Mouse (Mus musculus): ENCODE measurements around the gene Abhd10. TPM values are rescaled to one million over a fixed set of nuclear protein-coding genes. Genes with fewer than 3 reads are reported as not detected.

Abhd10 gene
- total RNA-seq, 2 experiments from 2014 or later, result 16.0 to 18.6 TPM

GRCm38 (mm10) chr16:45737880-45738279 lies 4.9 kb downstream of the Abhd10 start:
- intact Hi-C loops (cut with DNase I), result no loop called here
- DNase-seq (ENCODE audit: low spot score), result no peak

GRCm38 (mm10) chr16:45736724-45737123 lies 6.0 kb downstream of the Abhd10 start:
- intact Hi-C loops (cut with DNase I), result no loop called here
- no peak for DNase-seq (ENCODE audit: low spot score)

GRCm38 (mm10) chr16:45729163-45729562 lies 13.6 kb downstream of the Abhd10 start:
- no peak for DNase-seq (ENCODE audit: low spot score)
- intact Hi-C loops (cut with DNase I), result no loop called here

GRCm38 (mm10) chr16:45724742-45725102 lies 18.0 kb downstream of the Abhd10 start:
- intact Hi-C loops (cut with DNase I), result no loop called here

DNA sequence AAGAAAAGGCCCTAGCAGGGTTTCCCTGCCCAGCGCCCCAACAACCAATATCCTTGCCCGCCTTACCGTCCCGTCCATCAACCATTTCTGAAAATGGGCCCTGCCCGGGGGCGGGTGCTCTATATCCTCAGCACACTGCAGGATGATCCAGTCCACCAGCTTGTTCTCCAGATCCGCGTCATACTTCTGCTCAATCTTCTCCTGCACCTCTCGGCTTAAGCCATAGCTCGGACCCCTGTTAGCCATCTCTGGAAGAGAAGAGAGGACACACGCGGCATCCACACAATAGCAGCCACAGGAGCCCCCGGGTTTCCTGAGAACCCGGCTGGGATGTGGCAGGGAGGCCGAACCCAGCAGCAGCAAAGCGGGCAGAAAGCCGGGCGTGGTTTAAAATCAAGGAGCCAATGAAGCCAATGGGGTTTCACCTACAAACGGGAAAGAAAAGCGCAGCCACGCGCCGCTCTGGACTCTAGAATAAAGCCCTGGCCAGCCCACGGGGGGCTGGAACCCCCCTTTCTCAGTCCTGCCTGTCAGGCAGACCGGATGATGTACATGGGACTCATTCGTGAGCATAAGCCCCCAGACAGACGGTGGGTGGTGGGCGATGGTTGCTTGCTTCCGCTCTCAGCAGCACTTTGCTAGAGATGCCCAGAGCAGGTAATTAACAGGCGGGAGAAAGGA lies 18.6 kb downstream of the Abhd10 start, which contains the start of gene Tagln3:
TSS of gene Tagln3 (minus strand) at position 548 of the 681 bp plus-strand sequence.
- no peak for DNase-seq (ENCODE audit: low spot score)
- intact Hi-C loops (cut with DNase I), result no loop called here

More at GRCm38 (mm10) chr16:45724742-45725102, 18.0 kb downstream of the Abhd10 start:
- DNase-seq (ENCODE audit: low spot score), result no peak

DNA sequence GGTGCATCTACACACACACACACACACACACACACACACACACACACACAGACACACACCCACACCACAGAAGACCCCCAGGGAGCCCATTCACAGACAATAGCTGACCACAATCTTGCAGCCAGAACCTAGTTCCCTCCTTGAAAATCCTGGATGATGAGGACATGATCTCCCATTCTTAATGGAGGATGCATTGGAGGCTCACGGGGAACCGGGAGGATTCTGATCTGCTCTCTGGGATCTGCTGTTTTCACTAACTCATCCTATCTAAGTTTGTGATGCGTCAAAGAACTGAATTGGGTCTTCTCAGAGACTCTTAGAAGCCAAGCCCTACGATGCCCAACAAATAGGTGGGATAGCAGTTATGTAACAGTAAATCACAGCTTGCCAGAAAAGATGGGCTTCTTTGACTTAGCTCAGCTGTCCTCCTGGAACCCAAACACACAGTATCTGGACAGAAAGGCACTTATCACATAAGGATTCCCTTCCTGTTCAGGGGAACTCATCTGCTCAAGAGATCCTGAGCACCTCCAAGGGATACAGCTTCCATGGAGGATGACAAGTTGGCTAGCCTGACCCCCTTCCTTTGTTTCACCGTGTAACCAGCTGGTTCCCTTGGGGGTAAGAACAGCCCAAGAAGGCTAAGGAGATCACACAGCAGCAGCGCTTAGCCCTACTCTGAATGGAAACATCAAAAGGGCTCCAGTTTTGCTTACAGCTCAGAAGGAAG lies 19.4 kb downstream of the Abhd10 start:
- intact Hi-C loops (cut with DNase I), result no loop called here
- DNase-seq (ENCODE audit: low spot score), result no peak

GRCm38 (mm10) chr16:45722460-45722951 lies 20.2 kb downstream of the Abhd10 start:
- intact Hi-C loops (cut with DNase I), result no loop called here
- DNase-seq (ENCODE audit: low spot score), result no peak

DNA sequence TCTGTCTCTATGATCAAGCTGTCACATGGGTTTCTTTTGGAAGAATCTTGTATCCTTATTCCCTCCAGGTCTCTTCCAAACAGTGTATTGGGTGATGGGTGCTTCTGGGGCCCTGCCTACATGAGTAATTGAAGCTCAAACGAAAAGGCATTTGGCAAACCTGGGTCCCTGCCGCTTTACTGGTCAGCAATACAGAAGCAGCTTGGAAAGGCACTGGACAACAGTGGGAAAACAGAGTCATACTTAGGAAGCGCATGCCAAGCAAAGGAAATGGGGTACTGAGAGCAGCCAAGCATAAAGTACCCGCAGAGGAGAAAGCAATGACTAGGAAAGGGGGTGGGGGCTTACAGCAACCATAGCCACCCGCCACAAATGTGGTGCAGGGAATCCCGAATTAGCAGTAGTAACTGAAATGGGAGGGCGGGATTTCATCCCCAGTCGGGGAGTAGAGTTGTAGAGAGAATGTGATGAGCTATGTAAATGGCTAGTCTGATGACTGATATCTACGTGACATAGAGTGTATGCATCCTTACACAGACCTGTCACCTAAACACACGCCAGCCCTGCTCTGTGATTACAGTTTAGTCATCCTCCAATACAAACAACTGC lies 22.6 kb downstream of the Abhd10 start:
- DNase-seq (ENCODE audit: low spot score), result no peak
- intact Hi-C loops (cut with DNase I), result no loop called here

- intact Hi-C loops (cut with DNase I), result no loop called here
- no peak for DNase-seq (ENCODE audit: low spot score)
Measured at GRCm38 (mm10) chr16:45718296-45718695, 24.5 kb downstream of the Abhd10 start.

DNA sequence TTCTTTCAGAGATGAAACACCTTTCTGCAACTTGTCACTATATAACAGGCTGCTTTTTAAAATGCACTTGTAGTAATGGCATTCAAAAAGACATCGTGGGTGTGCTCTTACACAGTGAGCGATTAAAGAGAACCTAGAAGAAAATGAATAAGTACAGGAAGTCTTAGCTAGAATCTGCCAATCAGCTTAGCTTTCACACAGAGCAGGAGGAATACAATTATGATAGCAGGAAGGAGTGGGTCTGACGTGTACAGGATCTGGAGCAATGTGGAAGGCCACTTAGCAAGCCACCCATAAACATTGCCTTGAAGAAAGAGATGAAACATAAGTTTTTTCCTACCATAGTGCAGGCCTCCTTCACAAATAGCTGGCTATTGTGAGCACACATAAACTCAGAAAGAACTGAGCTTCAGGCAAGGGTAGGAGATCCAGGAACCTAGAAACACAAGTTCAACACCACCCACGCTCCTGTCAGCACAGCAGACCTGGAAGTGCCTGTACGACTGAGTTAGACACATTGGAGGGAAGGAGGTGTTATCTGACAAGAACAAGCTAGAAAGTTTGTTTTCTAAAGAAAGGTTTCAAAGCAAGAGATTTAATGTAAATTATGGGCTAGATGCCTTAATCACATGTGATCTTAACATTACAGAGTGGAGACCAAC lies 28.1 kb downstream of the Abhd10 start:
- no peak for DNase-seq (ENCODE audit: low spot score)

GRCm38 (mm10) chr16:45713878-45714277 lies 28.9 kb downstream of the Abhd10 start:
- DNase-seq (ENCODE audit: low spot score), result no peak
- intact Hi-C loops (cut with DNase I), result no loop called here

More for the DNA sequence above, 28.1 kb downstream of the Abhd10 start:
- intact Hi-C loops (cut with DNase I), result no loop called here

GRCm38 (mm10) chr16:45713261-45713660 lies 29.5 kb downstream of the Abhd10 start:
- intact Hi-C loops (cut with DNase I), result no loop called here
- DNase-seq (ENCODE audit: low spot score), result no peak

GRCm38 (mm10) chr16:45711263-45711662 lies 31.5 kb downstream of the Abhd10 start:
- intact Hi-C loops (cut with DNase I), result no loop called here
- DNase-seq (ENCODE audit: low spot score), result no peak

DNA sequence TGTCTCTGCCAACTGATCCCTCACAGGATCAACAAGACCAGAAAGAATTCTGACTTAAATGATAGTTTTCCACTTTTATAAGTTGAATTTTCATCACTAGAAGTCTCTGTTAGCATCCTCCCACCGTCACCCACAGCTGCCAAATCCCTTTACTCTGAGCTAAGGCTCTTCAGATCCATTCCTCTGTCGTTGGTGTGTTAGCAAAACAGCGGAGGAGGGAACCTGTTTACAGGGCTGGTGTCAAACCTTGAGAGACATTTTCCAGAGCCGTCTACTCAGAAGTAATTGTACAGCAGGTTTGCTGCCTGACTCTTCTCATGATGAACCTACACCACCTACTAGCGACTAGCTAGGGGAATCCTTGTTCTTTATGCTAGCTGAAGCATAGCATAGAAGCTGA lies 43.5 kb downstream of the Abhd10 start:
- DNase-seq (ENCODE audit: low spot score), result no peak
- intact Hi-C loops (cut with DNase I), result no loop called here

GRCm38 (mm10) chr16:45697996-45698395 lies 44.8 kb downstream of the Abhd10 start:
- DNase-seq (ENCODE audit: low spot score), result no peak
- intact Hi-C loops (cut with DNase I), result no loop called here

DNA sequence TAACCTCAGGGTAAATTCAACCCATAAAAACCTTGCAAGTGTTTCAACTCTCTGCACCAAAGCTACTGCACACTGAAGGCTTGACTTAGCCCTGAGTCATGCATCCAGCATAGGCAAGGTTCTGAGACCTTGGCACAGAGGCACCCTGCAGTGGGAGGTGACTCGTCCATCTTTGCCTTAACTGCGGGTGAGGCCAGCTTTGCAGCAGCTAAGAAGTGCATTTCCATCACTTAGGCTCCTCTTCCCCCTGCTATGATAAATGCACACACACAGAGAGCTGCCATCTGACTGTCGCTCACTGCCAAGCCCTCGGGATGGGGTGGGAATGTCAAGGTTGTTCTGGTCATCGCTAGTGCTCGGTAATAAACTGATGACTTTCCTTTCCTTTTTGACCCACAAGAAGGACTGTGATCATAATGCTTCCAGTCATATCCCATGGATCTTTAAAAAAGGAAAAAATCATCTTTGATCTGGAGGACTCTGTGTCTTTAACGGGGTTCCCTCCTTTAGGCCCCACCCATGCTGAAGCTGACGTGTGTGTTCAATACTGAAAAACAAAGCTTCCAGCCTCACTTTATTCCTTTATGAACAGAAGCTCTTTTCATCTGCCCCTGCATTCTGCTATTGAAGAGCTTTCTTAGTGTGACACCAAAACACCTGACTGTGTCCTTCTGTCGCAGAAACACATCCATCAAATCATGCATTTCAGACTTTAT lies 47.2 kb downstream of the Abhd10 start:
- intact Hi-C loops (cut with DNase I), result no loop called here
- DNase-seq (ENCODE audit: low spot score), result no peak

DNA sequence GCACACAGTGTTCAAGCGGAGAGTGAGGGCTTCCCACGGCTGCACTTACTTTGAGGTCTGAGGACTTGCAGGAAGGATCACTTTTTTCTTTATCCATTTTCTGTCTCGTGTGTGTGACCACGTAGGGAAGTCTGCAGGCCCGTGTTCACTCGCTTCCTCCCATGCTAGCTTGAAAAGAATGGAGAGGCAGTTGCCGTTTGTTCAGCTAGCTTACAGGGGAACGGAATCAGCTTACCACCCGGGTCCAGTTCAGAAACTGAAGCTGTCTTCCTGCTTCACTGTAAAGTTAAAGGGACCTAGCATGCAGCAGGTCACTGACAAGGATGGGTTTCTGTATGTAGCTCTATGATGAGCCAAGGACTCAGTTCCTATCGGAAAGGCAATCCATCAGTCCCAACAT lies 49.2 kb downstream of the Abhd10 start, which contains the start of gene Tmprss7:
TSS of gene Tmprss7 (minus strand) at position 101 of the 400 bp plus-strand sequence.
- no peak for DNase-seq (ENCODE audit: low spot score)
- intact Hi-C loops (cut with DNase I), result no loop called here

DNA sequence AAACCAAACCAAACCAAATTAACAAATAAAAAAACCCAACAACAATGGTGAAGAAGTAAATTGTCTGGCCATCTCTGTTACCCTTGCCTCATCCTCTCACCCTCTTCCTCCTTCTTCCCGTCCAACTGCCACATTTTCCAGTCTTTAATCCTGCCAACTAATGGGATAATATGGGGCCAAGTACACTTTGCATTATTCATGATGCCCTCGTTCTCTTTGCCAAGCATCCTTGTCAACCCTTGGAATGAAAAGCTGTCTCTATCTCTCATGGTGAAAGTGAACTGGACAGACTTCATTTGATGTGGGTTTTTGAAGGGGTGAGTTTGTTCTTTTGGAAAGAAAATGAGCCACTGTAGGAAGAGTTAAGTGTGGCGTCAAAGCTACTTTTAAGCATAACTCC lies 49.9 kb downstream of the Abhd10 start:
- DNase-seq (ENCODE audit: low spot score), result no peak

DNA sequence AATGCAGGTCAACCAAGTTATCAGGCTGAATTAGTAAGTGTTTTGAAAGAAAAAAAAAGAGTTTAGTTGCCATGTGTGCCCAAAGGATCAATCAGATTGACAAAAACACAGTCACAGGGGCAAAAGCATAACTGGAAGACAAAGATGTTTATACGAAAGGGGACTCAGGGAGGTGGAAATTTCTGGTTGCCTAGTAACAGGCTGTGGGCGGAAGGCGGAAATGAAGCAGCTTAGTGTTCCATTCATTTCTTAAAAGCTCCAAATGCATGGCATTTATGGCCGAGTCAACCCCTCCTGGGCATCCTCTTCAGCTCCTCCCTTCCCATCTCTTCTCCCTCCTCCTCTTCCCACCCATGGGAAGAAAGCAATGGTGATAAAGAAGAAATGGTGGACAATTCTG lies 52.6 kb downstream of the Abhd10 start:
- intact Hi-C loops (cut with DNase I), result no loop called here
- DNase-seq (ENCODE audit: low spot score), result no peak

More for the DNA sequence above, 49.9 kb downstream of the Abhd10 start:
- intact Hi-C loops (cut with DNase I), result no loop called here

DNA sequence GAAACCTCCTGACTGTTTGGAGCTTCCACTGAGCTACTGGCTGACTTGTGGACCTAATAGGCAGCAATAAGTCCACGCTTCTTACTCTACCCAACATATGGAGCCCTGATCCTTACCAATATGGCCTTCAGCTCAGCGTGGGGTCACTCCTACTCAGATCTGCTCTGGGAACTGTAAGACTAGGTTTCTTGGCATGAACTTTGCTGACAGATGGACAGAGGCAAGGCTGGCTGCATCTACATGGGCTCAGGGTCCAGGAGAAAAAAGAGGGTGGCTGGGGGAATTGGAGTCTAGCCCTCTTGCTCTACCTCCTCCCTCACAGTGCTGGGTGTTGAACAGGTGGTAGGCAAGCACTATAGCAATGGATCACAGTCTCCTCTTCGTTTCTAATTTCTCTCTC lies 55.9 kb downstream of the Abhd10 start:
- intact Hi-C loops (cut with DNase I), result loop anchor here (10.0 kb wide), 1 partner anchor 128 kb away; no protein-coding TSS in a partner anchor
- DNase-seq (ENCODE audit: low spot score), result no peak
